Mouse (Mus musculus): ENCODE data around the gene Plg.
A peak's percentile ranks its signal among the peaks of the same experiment; 100 is the strongest.

The Plg gene

DNA sequence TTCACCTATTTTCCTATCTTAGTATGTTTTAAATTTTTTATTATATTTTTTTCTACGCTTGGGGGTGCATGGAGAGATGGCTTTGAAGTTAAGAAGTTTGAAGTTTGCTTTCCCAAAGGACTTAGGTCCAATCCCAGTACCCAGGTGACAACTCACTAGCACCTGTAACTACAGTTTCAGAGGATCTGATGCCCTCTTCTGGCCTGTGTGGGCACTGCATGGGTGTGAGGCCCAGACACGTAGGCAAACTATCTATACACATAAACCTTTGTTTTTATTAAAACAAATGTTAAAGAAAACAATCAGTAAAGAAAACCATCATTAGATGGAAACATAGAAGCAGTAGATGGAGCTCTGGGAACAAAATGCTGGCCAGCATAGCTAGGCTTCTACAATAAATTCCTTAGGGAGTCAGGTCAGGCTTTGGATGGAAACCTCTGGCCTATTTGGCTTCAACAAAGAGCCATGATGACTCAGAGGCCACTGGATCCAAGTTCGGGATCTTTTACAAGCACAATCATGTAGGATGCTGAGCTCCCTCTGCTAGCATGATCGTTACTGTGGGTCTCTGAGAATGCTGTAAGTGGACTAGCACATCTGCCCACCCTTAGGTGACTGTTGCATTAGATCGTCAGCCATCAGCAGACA lies 76.9 kb downstream of the Plg start:
- DNase-seq, result peak; percentile 41 to 56

DNA sequence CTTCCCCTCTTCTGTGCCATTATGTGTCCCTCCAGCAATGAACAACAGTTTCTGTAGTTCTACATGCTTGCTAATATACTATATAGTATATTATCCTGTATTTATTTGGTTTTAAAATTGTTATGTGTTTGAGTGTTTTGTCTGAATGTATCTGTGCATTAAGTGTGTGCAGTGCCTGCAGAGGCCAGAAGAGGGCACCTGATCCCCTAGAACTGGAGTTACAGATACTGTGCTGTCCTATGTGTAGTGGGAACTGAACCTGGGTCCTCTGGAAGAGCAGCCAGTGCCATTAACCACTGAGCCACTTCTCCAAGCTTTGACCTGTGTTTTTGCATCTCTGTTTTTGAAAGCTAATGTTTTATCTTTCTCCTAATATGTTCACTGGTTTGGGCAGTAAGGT lies 82.8 kb downstream of the Plg start:
- peak in 1 of 2 experiments; percentile 9 for DNase-seq

DNA sequence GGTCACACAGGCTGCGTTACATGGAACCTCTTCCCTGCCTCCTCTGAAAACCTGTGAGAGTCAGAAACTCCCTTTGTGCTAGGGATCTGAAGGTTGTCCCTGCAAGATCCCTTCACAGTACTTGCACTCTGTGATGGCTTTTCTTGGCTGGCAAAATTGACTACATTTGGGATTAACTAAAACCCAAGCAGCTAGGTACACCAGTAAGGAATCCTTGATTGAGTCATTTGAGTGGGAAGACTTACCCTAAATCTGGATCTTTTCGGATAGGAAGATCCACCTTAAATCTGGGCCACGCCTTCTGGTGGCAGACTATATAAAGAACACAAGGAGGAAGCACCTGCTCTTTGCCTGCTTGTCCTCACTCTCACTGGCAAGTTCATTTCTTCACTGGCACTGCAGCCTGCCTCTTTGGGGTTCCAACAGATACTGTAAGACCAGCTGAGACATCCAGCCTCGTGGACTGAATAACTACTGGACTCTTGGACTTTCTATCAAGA lies 88.1 kb downstream of the Plg start:
- DNase-seq, result no peak

DNA sequence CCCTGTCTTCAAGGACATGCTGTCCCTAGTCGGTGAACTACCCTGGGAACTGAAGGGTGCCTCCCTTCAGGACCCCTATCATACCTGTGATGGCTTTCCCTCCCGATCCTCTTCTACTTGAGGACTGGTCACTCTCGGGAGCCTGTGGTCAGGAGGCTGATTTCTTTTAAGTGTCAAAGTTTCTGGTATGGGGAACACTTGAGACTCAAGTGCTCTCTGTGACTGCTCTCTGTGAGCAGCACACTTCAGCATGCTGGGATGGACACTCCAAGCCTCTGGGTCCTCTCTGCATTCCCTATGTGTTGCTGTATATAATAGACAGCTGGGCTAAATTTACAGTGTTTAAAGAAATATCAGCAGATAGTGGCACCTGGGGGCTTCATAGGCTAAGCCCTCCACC lies 89.2 kb downstream of the Plg start:
- DNase-seq, result no peak

DNA sequence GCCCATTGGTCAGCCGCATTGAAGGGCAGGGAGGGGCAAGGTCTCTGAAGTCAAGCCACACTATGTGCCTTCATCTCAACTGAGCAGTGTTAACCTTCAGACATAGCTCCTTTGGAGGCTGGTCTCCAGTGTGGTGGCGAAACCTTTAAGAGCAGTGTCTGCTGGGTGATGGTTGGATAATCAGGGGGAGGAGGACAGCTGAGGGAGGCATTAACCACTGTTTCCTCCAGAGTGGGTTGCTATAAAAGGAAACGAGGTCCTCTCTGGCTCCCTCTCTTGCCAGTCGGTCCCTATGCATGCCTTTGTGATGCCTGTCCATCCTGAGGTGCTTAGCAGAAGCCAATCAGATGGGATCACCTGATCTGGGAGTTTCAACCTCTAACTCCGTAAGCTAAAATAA lies 90.3 kb downstream of the Plg start:
- DNase-seq, result no peak

Measured in cerebellum, postnatal 10 days (tissue).